15 mouse cellular contexts compared by ENCODE assay signal in genomic region chr6:124329622-124330021, GRCm38 (mm10). TPM values are rescaled to one million over a fixed set of nuclear protein-coding genes. Genes with fewer than 3 reads are reported as not detected.
DNase-seq lines count a peak whose midpoint lies in the region; ATAC-seq and TF ChIP-seq lines count a peak whose summit lies in the region.
"Had no signal": no experiment of that assay in that cellular context is flagged by ENCODE, and none has a peak within 500 bp of the region (broad histone marks: within the 10 kb centered on the region; RNA-seq: fewer than 3 reads in every experiment).

No protein-coding gene starts in this region.

- DNase-seq in CD4-positive, CD25-positive, alpha-beta regulatory T cell, adult 2 months (ENCODE audit: low read depth, low spot score), result peak; percentile 44
- DNase-seq in liver, postnatal 0 days, result no peak
- DNase-seq in liver (no peak), R1 (ENCODE audit: low read depth, low spot score) (peak; percentile 43)
- peak; percentile 15 for DNase-seq in splenic B cell, adult 2 months (ENCODE audit: low read depth, low spot score)
- DNase-seq in midbrain, embryonic 11.5 days (ENCODE audit: low spot score, missing footprints), result no peak
- no peak for DNase-seq in left cerebral cortex, adult 8-10 months (ENCODE audit: low spot score in 2 of 2)
- DNase-seq: adrenal gland, postnatal 14 days; cerebellum, adult 11 months; gastrocnemius, postnatal 36 days; lung, postnatal 10 days had no signal

- TF ChIP-seq EP300 in liver, postnatal 0 days (IDR thresholded peaks at IDR 0.05; ENCODE audit: low read depth), result no peak

- no peak overlapping the region for H3K27ac ChIP-seq in liver, postnatal 0 days (ENCODE audit: low read depth)
- H3K27ac ChIP-seq in midbrain, embryonic 11.5 days (ENCODE audit: low read depth, low read length), result no peak overlapping the region
- H3K27ac ChIP-seq: hindbrain, embryonic 15.5 days; limb, embryonic 13.5 days had no signal

- no peaks in the 10 kb centered on the region for H3K27me3 ChIP-seq in liver, postnatal 0 days (ENCODE audit: insufficient read depth, low read length)
- no peaks in the 10 kb centered on the region for H3K27me3 ChIP-seq in splenic B cell, adult 2 months (ENCODE audit: control insufficient read depth, insufficient read depth, low read length, poor library complexity, severe bottlenecking)
- H3K27me3 ChIP-seq in midbrain, embryonic 11.5 days (ENCODE audit: control insufficient read depth, insufficient read depth, low read length), result no peaks in the 10 kb centered on the region
- H3K27me3 ChIP-seq: hindbrain, embryonic 15.5 days; limb, embryonic 13.5 days had no signal

- no peak overlapping the region for H3K9ac ChIP-seq in liver, postnatal 0 days (replicated peaks)
- no peak overlapping the region for H3K9ac ChIP-seq in midbrain, embryonic 11.5 days (ENCODE audit: low read length)
- H3K9ac ChIP-seq: hindbrain, embryonic 15.5 days; limb, embryonic 13.5 days had no signal

- no peak overlapping the region for H3K4me2 ChIP-seq in liver, postnatal 0 days (ENCODE audit: low read depth, low read length)
- H3K4me2 ChIP-seq in midbrain, embryonic 11.5 days, result no peak overlapping the region
- H3K4me2 ChIP-seq: hindbrain, embryonic 15.5 days; limb, embryonic 13.5 days had no signal

- no peak for ATAC-seq in CD4-positive, CD25-positive, alpha-beta regulatory T cell, adult 4 months
- no peak for ATAC-seq in liver, postnatal 0 days
- ATAC-seq in midbrain, embryonic 11.5 days (ENCODE audit: low FRiP score), result no peak
- ATAC-seq: forebrain, embryonic 16.5 days had no signal

- H3K4me3 ChIP-seq in liver, postnatal 0 days (ENCODE audit: low read depth, low read length), result no peak overlapping the region
- H3K4me3 ChIP-seq in midbrain, embryonic 11.5 days (ENCODE audit: low read depth, low read length), result no peak overlapping the region
- H3K4me3 ChIP-seq: hindbrain, embryonic 15.5 days; limb, embryonic 13.5 days had no signal

- 82% methylated on average over 7 of the region's 7 CpGs for WGBS in liver, postnatal 0 days (ENCODE audit: insufficient replicate concordance)
- WGBS in midbrain, embryonic 11.5 days, result 86% methylated on average over 7 of the region's 7 CpGs

- TF ChIP-seq CTCF in liver, postnatal 0 days (IDR thresholded peaks at IDR 0.05; ENCODE audit: low read depth), result peak; percentile 57

- H3K9me3 ChIP-seq in liver, postnatal 0 days (ENCODE audit: low read length), result no peaks in the 10 kb centered on the region
- no peaks in the 10 kb centered on the region for H3K9me3 ChIP-seq in midbrain, embryonic 11.5 days (ENCODE audit: control insufficient read depth, low read length)
- H3K9me3 ChIP-seq: hindbrain, embryonic 15.5 days; limb, embryonic 13.5 days had no signal

- H3K4me1 ChIP-seq in liver, postnatal 0 days (ENCODE audit: insufficient read depth), result no peaks in the 10 kb centered on the region
- H3K4me1 ChIP-seq in midbrain, embryonic 11.5 days (ENCODE audit: control insufficient read depth, insufficient read depth, low read length), result no peaks in the 10 kb centered on the region
- H3K4me1 ChIP-seq: hindbrain, embryonic 15.5 days; limb, embryonic 13.5 days had no signal

- H3K36me3 ChIP-seq in liver, postnatal 0 days (replicated peaks; ENCODE audit: insufficient read depth, low read length), result no peaks in the 10 kb centered on the region
- no peaks in the 10 kb centered on the region for H3K36me3 ChIP-seq in splenic B cell, adult 2 months (ENCODE audit: control insufficient read depth, insufficient read depth, low read length, poor library complexity, severe bottlenecking)
- no peaks in the 10 kb centered on the region for H3K36me3 ChIP-seq in midbrain, embryonic 11.5 days (ENCODE audit: control insufficient read depth, insufficient read depth, low read length)
- H3K36me3 ChIP-seq: hindbrain, embryonic 15.5 days; limb, embryonic 13.5 days had no signal

RNA-seq across cellular contexts. Expression of gene Cd163, which starts 25.2 kb away (rescaled TPM):
- polyA plus RNA-seq in CD4-positive, CD25-positive, alpha-beta regulatory T cell, adult 4 months (2017; shearing (Covaris generic)), result under 1 TPM in 1 of 2 experiments, not detected in 1; 0.16 TPM
- polyA plus RNA-seq in liver, postnatal 0 days (2015; fragmentation: Nextera tagmentation; extraction: Ambion mirVana), result 0.90 and 1.0 TPM in 2 replicates
- polyA plus RNA-seq in midbrain, embryonic 11.5 days (2014; fragmentation: Nextera tagmentation; extraction: Ambion mirVana), result 0.03 TPM in 1 of 2 replicates, not detected in the other
- total RNA-seq in left cerebral cortex, adult 8-10 months (2022), result 1 to 10 TPM; 1.6 to 2.7 (median 2.1) TPM
- polyA plus RNA-seq: limb, embryonic 13.5 days had no signal

Comparison
In these comparisons a context has a peak if more than half of its experiments do, and no peak if none do; other contexts are left out.
1. DNase-seq: peak in CD4-positive, CD25-positive, alpha-beta regulatory T cell, adult 2 months (single experiment), R1 (single experiment) and splenic B cell, adult 2 months (single experiment); none in liver, postnatal 0 days (single experiment), liver (single experiment), midbrain, embryonic 11.5 days (single experiment) and left cerebral cortex, adult 8-10 months (0 of 2).